Mouse (Mus musculus): Measurements from ENCODE around the gene Ccdc153. TPM values are rescaled to one million over a fixed set of nuclear protein-coding genes. Genes with fewer than 3 reads are reported as not detected.
A peak's percentile ranks its signal among the peaks of the same experiment; 100 is the strongest.

Ccdc153 gene
- polyA plus RNA-seq, 1 experiment from 2014 or later, result not detected

GRCm38 (mm10) chr9:44286256-44286850 is 45.9 kb downstream of the Ccdc153 start:
- Histone ChIP-seq H3K4me2 (ENCODE audit: low read depth, low read length) (peak overlapping the region; percentile 77), H3K36me3 (replicated peaks; ENCODE audit: insufficient read depth, low read length) (peaks cover 9% of the 10 kb centered on the region), H3K27me3 (ENCODE audit: insufficient read depth, low read length) (peaks cover 17% of the 10 kb centered on the region; the same call in 1 of the 2 replicates), H3K9me3 (ENCODE audit: low read length) (no peaks in the 10 kb centered on the region), H3K4me1 (ENCODE audit: insufficient read depth) (peaks cover 12% of the 10 kb centered on the region), H3K4me3 (ENCODE audit: low read depth, low read length) (peak overlapping the region; percentile 70), H3K27ac (ENCODE audit: low read depth) (peak overlapping the region; percentile 85; the same call in 1 of the 2 replicates), H3K9ac (replicated peaks) (peak overlapping the region; percentile 76)
- ATAC-seq (no peak), DNase-seq (peak; percentile 55)
- 6% methylated on average over 6 of the region's 6 CpGs for WGBS (ENCODE audit: insufficient replicate concordance)
- TF ChIP-seq CTCF (IDR thresholded peaks at IDR 0.05; ENCODE audit: low read depth) (no peak), EP300 (IDR thresholded peaks at IDR 0.05; ENCODE audit: low read depth) (no peak)

- peaks cover 12% of the 10 kb centered on the region for H3K4me1 ChIP-seq (ENCODE audit: insufficient read depth)
- H3K9me3 ChIP-seq (ENCODE audit: low read length), result no peaks in the 10 kb centered on the region
- H3K4me2 ChIP-seq (ENCODE audit: low read depth, low read length), result peak overlapping the region; percentile 77
- no peak for ATAC-seq
- peak overlapping the region; percentile 85 for H3K27ac ChIP-seq (ENCODE audit: low read depth)
- TF ChIP-seq EP300 (IDR thresholded peaks at IDR 0.05; ENCODE audit: low read depth), result no peak
- TF ChIP-seq CTCF (IDR thresholded peaks at IDR 0.05; ENCODE audit: low read depth), result no peak
- H3K36me3 ChIP-seq (replicated peaks; ENCODE audit: insufficient read depth, low read length), result peaks cover 13% of the 10 kb centered on the region
- H3K27me3 ChIP-seq (ENCODE audit: insufficient read depth, low read length), result peaks cover 17% of the 10 kb centered on the region; the same call in 1 of the 2 replicates
- peak overlapping the region; percentile 76 for H3K9ac ChIP-seq (replicated peaks)
- DNase-seq, result peak; percentile 36
- 9% methylated on average over 11 of the region's 11 CpGs for WGBS (ENCODE audit: insufficient replicate concordance)
- H3K4me3 ChIP-seq (ENCODE audit: low read depth, low read length), result peak overlapping the region; percentile 70
These were observed 46.5 kb downstream of the Ccdc153 start for GRCm38 (mm10) chr9:44287003-44287400.

- peaks cover 12% of the 10 kb centered on the region for H3K4me1 ChIP-seq (ENCODE audit: insufficient read depth)
These were observed 47.1 kb downstream of the Ccdc153 start for GRCm38 (mm10) chr9:44287401-44288075.

GRCm38 (mm10) chr9:44288076-44288958 is 47.8 kb downstream of the Ccdc153 start, which contains the start of gene Abcg4:
Abcg4 (minus strand) TSS chr9:44288615.
- DNase-seq, result peak; percentile 69
- peaks cover 12% of the 10 kb centered on the region for H3K4me1 ChIP-seq (ENCODE audit: insufficient read depth)
- WGBS (ENCODE audit: insufficient replicate concordance), result 2% methylated on average over 38 of the region's 38 CpGs
- H3K36me3 ChIP-seq (replicated peaks; ENCODE audit: insufficient read depth, low read length), result peaks cover 20% of the 10 kb centered on the region
- H3K9me3 ChIP-seq (ENCODE audit: low read length), result no peaks in the 10 kb centered on the region
- H3K4me2 ChIP-seq (ENCODE audit: low read depth, low read length), result peak within 1 kb of the TSS; percentile 77
- peak within 1 kb of the TSS; percentile 70 for H3K4me3 ChIP-seq (ENCODE audit: low read depth, low read length)
- no peak for TF ChIP-seq CTCF (IDR thresholded peaks at IDR 0.05; ENCODE audit: low read depth)
- peak; percentile 89 for TF ChIP-seq EP300 (IDR thresholded peaks at IDR 0.05; ENCODE audit: low read depth)
- H3K9ac ChIP-seq (replicated peaks), result peak within 1 kb of the TSS; percentile 76
- peak; percentile 86 for ATAC-seq
- peaks cover 17% of the 10 kb centered on the region; the same call in 1 of the 2 replicates for H3K27me3 ChIP-seq (ENCODE audit: insufficient read depth, low read length)
- peak within 1 kb of the TSS; percentile 85 for H3K27ac ChIP-seq (ENCODE audit: low read depth)

More at GRCm38 (mm10) chr9:44287401-44288075, 47.1 kb downstream of the Ccdc153 start:
- peaks cover 17% of the 10 kb centered on the region; the same call in 1 of the 2 replicates for H3K27me3 ChIP-seq (ENCODE audit: insufficient read depth, low read length)
- 4% methylated on average over 37 of the region's 47 CpGs for WGBS (ENCODE audit: insufficient replicate concordance)
- H3K9ac ChIP-seq (replicated peaks), result peak overlapping the region; percentile 76
- ATAC-seq, result peak; percentile 44
- no peaks in the 10 kb centered on the region for H3K9me3 ChIP-seq (ENCODE audit: low read length)
- peak; percentile 59 for DNase-seq
- H3K4me3 ChIP-seq (ENCODE audit: low read depth, low read length), result peak overlapping the region; percentile 70
- TF ChIP-seq CTCF (IDR thresholded peaks at IDR 0.05; ENCODE audit: low read depth) (no peak), EP300 (IDR thresholded peaks at IDR 0.05; ENCODE audit: low read depth) (no peak)
- H3K36me3 ChIP-seq (replicated peaks; ENCODE audit: insufficient read depth, low read length), result peaks cover 17% of the 10 kb centered on the region
- H3K4me2 ChIP-seq (ENCODE audit: low read depth, low read length), result peak overlapping the region; percentile 77
- peak overlapping the region; percentile 85 for H3K27ac ChIP-seq (ENCODE audit: low read depth)

GRCm38 (mm10) chr9:44288959-44289291 is 48.4 kb downstream of the Ccdc153 start:
- Histone ChIP-seq H3K4me2 (ENCODE audit: low read depth, low read length) (peak overlapping the region; percentile 77), H3K9ac (replicated peaks) (peak overlapping the region; percentile 76), H3K27me3 (ENCODE audit: insufficient read depth, low read length) (peaks cover 17% of the 10 kb centered on the region; the same call in 1 of the 2 replicates), H3K36me3 (replicated peaks; ENCODE audit: insufficient read depth, low read length) (peaks cover 26% of the 10 kb centered on the region), H3K4me1 (ENCODE audit: insufficient read depth) (peaks cover 12% of the 10 kb centered on the region), H3K9me3 (ENCODE audit: low read length) (no peaks in the 10 kb centered on the region), H3K27ac (ENCODE audit: low read depth) (peak overlapping the region; percentile 85), H3K4me3 (ENCODE audit: low read depth, low read length) (peak overlapping the region; percentile 70)
- ATAC-seq, result peak; percentile 34
- 15% methylated on average over 11 of the region's 11 CpGs for WGBS (ENCODE audit: insufficient replicate concordance)
- DNase-seq, result peak; percentile 39
- TF ChIP-seq EP300 (IDR thresholded peaks at IDR 0.05; ENCODE audit: low read depth) (no peak), CTCF (IDR thresholded peaks at IDR 0.05; ENCODE audit: low read depth) (no peak)
